Mouse (Mus musculus) gastrocnemius, adult 2 months (tissue): Measurements from ENCODE around the gene Tnrc18. TPM values are rescaled to one million over a fixed set of nuclear protein-coding genes. Genes with fewer than 3 reads are reported as not detected.

ENCODE experiments used
- DNase-seq: peaks from one replicate; pipeline ENCODE4 v3.0.0; 2022
- H3K27ac ChIP-seq: fragments of 200-600 bp; 2 replicates; pipeline ENCODE4 v1.8.1; 2022; ENCODE audit warnings: mild to moderate bottlenecking
- H3K4me3 ChIP-seq: fragments of 200-600 bp; 2 replicates; pipeline ENCODE4 v1.8.1; 2022; ENCODE audit warnings: mild to moderate bottlenecking, moderate library complexity
- CTCF ChIP-seq: fragments of 200-600 bp; IDR thresholded peaks from 2 replicates; pipeline ENCODE4 v1.8.1; 2022; ENCODE audit warnings: antibody characterized with exemption, mild to moderate bottlenecking, moderate library complexity
- intact Hi-C: fragments of 180-260 bp; cut with DNase I; formaldehyde crosslinking; loops from one replicate; pipeline ENCODE4 v1.15.1; 2025
- long read RNA-seq, 2 experiments: library from polyadenylated mRNA; stranded (forward); transcript quantifications; one replicate each; pipeline ENCODE4 v2.0.0; 2021
- total RNA-seq, 2 experiments: library from RNA; stranded (reverse); gene quantifications; 2 replicates each; pipeline ENCODE4 v1.2.3; 2021

Tnrc18 gene
- total RNA-seq = 10 to 100 TPM; 31.5 to 32.0 TPM
- long read RNA-seq, experiment 1, partial matches to known transcripts = 2 of 2 reads
- long read RNA-seq, experiment 1, other reads (novel, unspliced or antisense) = 0 of 2 reads
- long read RNA-seq, experiment 2, partial matches to known transcripts = 0 of 2 reads
- long read RNA-seq, experiment 2, other reads (novel, unspliced or antisense) = 2 of 2 reads

GRCm38 (mm10) chr5:142817524-142818434 lies at the start of gene Tnrc18:
TSS of gene Tnrc18 (minus strand) at chr5:142817662.
- intact Hi-C loops = loop anchor here (2.0 kb wide), 1 partner anchor 49 kb away; no protein-coding TSS in a partner anchor
- peak; percentile 99 for DNase-seq
- no peak; the same call in 1 of the 2 replicates for TF ChIP-seq CTCF
- H3K27ac ChIP-seq = peak within 1 kb of the TSS; percentile 100
- H3K4me3 ChIP-seq = peak within 1 kb of the TSS; percentile 99

- DNase-seq = peak; percentile 68
- TF ChIP-seq CTCF = no peak
- intact Hi-C loops = no loop called here
- H3K4me3 ChIP-seq = peak overlapping the region; percentile 17
- peak overlapping the region; percentile 56 for H3K27ac ChIP-seq
Measured at GRCm38 (mm10) chr5:142857763-142858229, 40.3 kb upstream of the Tnrc18 start.

- intact Hi-C loops = no loop called here
- H3K4me3 ChIP-seq = no peak overlapping the region
- peak; percentile 35 for TF ChIP-seq CTCF
- H3K27ac ChIP-seq = no peak overlapping the region
- no peak for DNase-seq
Measured at GRCm38 (mm10) chr5:142856408-142856807, 38.9 kb upstream of the Tnrc18 start.

GRCm38 (mm10) chr5:142854877-142855276 lies 37.4 kb upstream of the Tnrc18 start:
- peak; percentile 66 for TF ChIP-seq CTCF
- intact Hi-C loops = no loop called here
- DNase-seq = peak; percentile 60
- no peak overlapping the region for H3K27ac ChIP-seq
- H3K4me3 ChIP-seq = no peak overlapping the region

- intact Hi-C loops = no loop called here
- no peak for TF ChIP-seq CTCF
- H3K4me3 ChIP-seq = no peak overlapping the region
- no peak overlapping the region for H3K27ac ChIP-seq
- DNase-seq = no peak
Measured at GRCm38 (mm10) chr5:142853585-142853984, 36.1 kb upstream of the Tnrc18 start.

GRCm38 (mm10) chr5:142851681-142852049 lies 34.2 kb upstream of the Tnrc18 start:
- H3K4me3 ChIP-seq = no peak overlapping the region
- DNase-seq = no peak
- H3K27ac ChIP-seq = no peak overlapping the region
- TF ChIP-seq CTCF = no peak
- intact Hi-C loops = no loop called here

- no peak for DNase-seq
- Histone ChIP-seq H3K4me3 (no peak overlapping the region), H3K27ac (no peak overlapping the region)
- TF ChIP-seq CTCF = no peak
- intact Hi-C loops = no loop called here
Measured at GRCm38 (mm10) chr5:142850916-142851680, 33.6 kb upstream of the Tnrc18 start.

- no peak for DNase-seq
- Histone ChIP-seq H3K27ac (no peak overlapping the region), H3K4me3 (no peak overlapping the region)
- intact Hi-C loops = no loop called here
- no peak for TF ChIP-seq CTCF
Measured at GRCm38 (mm10) chr5:142850476-142850875, 33.0 kb upstream of the Tnrc18 start.

- no peak for TF ChIP-seq CTCF
- Histone ChIP-seq H3K27ac (no peak overlapping the region), H3K4me3 (no peak overlapping the region)
- no peak for DNase-seq
- intact Hi-C loops = no loop called here
Measured at GRCm38 (mm10) chr5:142848911-142849310, 31.4 kb upstream of the Tnrc18 start.

- Histone ChIP-seq H3K4me3 (no peak overlapping the region), H3K27ac (no peak overlapping the region)
- TF ChIP-seq CTCF = no peak
- DNase-seq = no peak
- intact Hi-C loops = no loop called here
Measured at GRCm38 (mm10) chr5:142848149-142848548, 30.7 kb upstream of the Tnrc18 start.

GRCm38 (mm10) chr5:142844467-142844866 lies 27.0 kb upstream of the Tnrc18 start:
- DNase-seq = no peak
- peak; percentile 48 for TF ChIP-seq CTCF
- H3K27ac ChIP-seq = no peak overlapping the region
- H3K4me3 ChIP-seq = no peak overlapping the region
- intact Hi-C loops = no loop called here

GRCm38 (mm10) chr5:142842137-142842642 lies 24.7 kb upstream of the Tnrc18 start:
- H3K27ac ChIP-seq = peak overlapping the region; percentile 53
- TF ChIP-seq CTCF = peak; percentile 63
- peak; percentile 39 for DNase-seq
- intact Hi-C loops = loop anchor here (2.0 kb wide), 1 partner anchor 75 kb away; no protein-coding TSS in a partner anchor
- H3K4me3 ChIP-seq = no peak overlapping the region
